Mouse (Mus musculus) testis, adult 2 months (tissue): ENCODE measurements around the gene Dgki.

Experiments
- CTCF ChIP-seq: fragments of 200-500 bp; IDR thresholded peaks from 2 replicates; pipeline ENCODE4 v1.5.1; 2012; ENCODE audit warnings: low read depth, mild to moderate bottlenecking, inconsistent platforms, low read length, moderate library complexity; ENCODE audit not compliant: control insufficient read depth, insufficient read depth, insufficient replicate concordance
- POLR2A ChIP-seq: fragments of 200-500 bp; IDR thresholded peaks from 2 replicates; pipeline ENCODE4 v1.6.1; 2012; ENCODE audit warnings: low read depth, mild to moderate bottlenecking, inconsistent platforms, low read length, moderate library complexity; ENCODE audit not compliant: control insufficient read depth

DNA sequence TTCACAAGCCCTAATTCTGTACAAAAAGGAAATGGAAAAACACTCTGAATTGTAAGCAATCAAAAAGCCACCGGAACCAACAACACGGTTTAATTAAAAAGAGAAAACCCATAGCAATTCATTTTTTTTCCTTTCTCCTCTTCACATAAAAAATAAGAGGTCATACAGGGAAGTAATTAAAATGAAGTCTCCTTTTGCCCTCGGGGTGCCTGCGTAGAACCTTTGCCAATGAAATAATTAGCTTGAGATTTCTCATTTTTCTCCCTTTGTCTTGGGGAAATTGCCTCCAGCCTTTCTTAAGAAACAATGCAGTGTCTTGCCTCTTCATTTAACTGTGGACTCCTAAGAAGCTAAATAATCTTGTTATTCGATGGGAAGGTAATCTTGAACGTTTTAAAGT, 388.4 kb downstream of the Dgki start:
- no peak for TF ChIP-seq CTCF
- no peak for TF ChIP-seq POLR2A
